Mouse (Mus musculus): ENCODE data around the gene Fli1. TPM values are rescaled to one million over a fixed set of nuclear protein-coding genes. Genes with fewer than 3 reads are reported as not detected.

The Fli1 gene
- polyA plus RNA-seq, 1 experiment from 2014 or later, result 9.1 TPM

- Histone ChIP-seq H3K27me3 (no peaks in the 10 kb centered on the region; the same call in 1 of the 2 replicates), H3K36me3 (replicated peaks) (no peaks in the 10 kb centered on the region), H3K4me2 (no peak overlapping the region), H3K4me3 (replicated peaks) (no peak overlapping the region), H3K27ac (replicated peaks) (no peak overlapping the region), H3K4me1 (replicated peaks) (no peaks in the 10 kb centered on the region), H3K9ac (no peak overlapping the region), H3K9me3 (replicated peaks) (no peaks in the 10 kb centered on the region)
- ATAC-seq (ENCODE audit: insufficient read depth), result no peak
- 28% methylated on average over 5 of the region's 5 CpGs for WGBS (ENCODE audit: insufficient replicate concordance)
Observed at GRCm38 (mm10) chr9:32570547-32570946, 27.9 kb upstream of the Fli1 start.

- Histone ChIP-seq H3K27me3 (peaks cover 4% of the 10 kb centered on the region), H3K4me3 (replicated peaks) (no peak overlapping the region), H3K27ac (replicated peaks) (no peak overlapping the region), H3K9me3 (replicated peaks) (no peaks in the 10 kb centered on the region), H3K9ac (no peak overlapping the region), H3K4me1 (replicated peaks) (no peaks in the 10 kb centered on the region), H3K36me3 (replicated peaks) (no peaks in the 10 kb centered on the region), H3K4me2 (no peak overlapping the region)
- WGBS (ENCODE audit: insufficient replicate concordance), result 55% methylated on average over 4 of the region's 4 CpGs
- no peak for ATAC-seq (ENCODE audit: insufficient read depth)
Observed at GRCm38 (mm10) chr9:32569261-32569660, 26.6 kb upstream of the Fli1 start.

GRCm38 (mm10) chr9:32567603-32568002 lies 24.9 kb upstream of the Fli1 start:
- Histone ChIP-seq H3K4me1 (replicated peaks) (no peaks in the 10 kb centered on the region), H3K27me3 (peaks cover 4% of the 10 kb centered on the region), H3K9me3 (replicated peaks) (no peaks in the 10 kb centered on the region), H3K36me3 (replicated peaks) (no peaks in the 10 kb centered on the region), H3K4me3 (replicated peaks) (no peak overlapping the region), H3K4me2 (no peak overlapping the region), H3K9ac (no peak overlapping the region), H3K27ac (replicated peaks) (no peak overlapping the region)
- WGBS (ENCODE audit: insufficient replicate concordance), result 70% methylated on average over 7 of the region's 7 CpGs
- no peak for ATAC-seq (ENCODE audit: insufficient read depth)

- no peak overlapping the region for H3K9ac ChIP-seq
- no peak overlapping the region for H3K4me3 ChIP-seq (replicated peaks)
- no peaks in the 10 kb centered on the region for H3K36me3 ChIP-seq (replicated peaks)
- H3K9me3 ChIP-seq (replicated peaks), result no peaks in the 10 kb centered on the region
- no peak overlapping the region for H3K4me2 ChIP-seq
- ATAC-seq (ENCODE audit: insufficient read depth), result no peak
- H3K27me3 ChIP-seq, result peaks cover 6% of the 10 kb centered on the region
- H3K27ac ChIP-seq (replicated peaks), result no peak overlapping the region
- H3K4me1 ChIP-seq (replicated peaks), result peaks cover 2% of the 10 kb centered on the region
- WGBS (ENCODE audit: insufficient replicate concordance), result 55% methylated on average over 3 of the region's 3 CpGs
Observed at GRCm38 (mm10) chr9:32565309-32565708, 22.6 kb upstream of the Fli1 start.

GRCm38 (mm10) chr9:32562837-32563236 lies 20.2 kb upstream of the Fli1 start:
- Histone ChIP-seq H3K27me3 (peaks cover 6% of the 10 kb centered on the region), H3K4me3 (replicated peaks) (no peak overlapping the region), H3K9me3 (replicated peaks) (no peaks in the 10 kb centered on the region), H3K27ac (replicated peaks) (no peak overlapping the region), H3K9ac (no peak overlapping the region), H3K4me2 (peak overlapping the region; percentile 17), H3K4me1 (replicated peaks) (peaks cover 6% of the 10 kb centered on the region), H3K36me3 (replicated peaks) (no peaks in the 10 kb centered on the region)
- ATAC-seq (ENCODE audit: insufficient read depth), result no peak
- WGBS (ENCODE audit: insufficient replicate concordance), result 50% methylated on average over 4 of the region's 4 CpGs

GRCm38 (mm10) chr9:32562409-32562808 lies 19.7 kb upstream of the Fli1 start:
- H3K9ac ChIP-seq, result no peak overlapping the region
- WGBS (ENCODE audit: insufficient replicate concordance), result 18% methylated on average over 9 of the region's 9 CpGs
- no peaks in the 10 kb centered on the region for H3K9me3 ChIP-seq (replicated peaks)
- peaks cover 6% of the 10 kb centered on the region for H3K4me1 ChIP-seq (replicated peaks)
- no peaks in the 10 kb centered on the region for H3K36me3 ChIP-seq (replicated peaks)
- H3K27me3 ChIP-seq, result peaks cover 8% of the 10 kb centered on the region
- H3K4me3 ChIP-seq (replicated peaks), result no peak overlapping the region
- peak overlapping the region; percentile 17 for H3K4me2 ChIP-seq
- no peak for ATAC-seq (ENCODE audit: insufficient read depth)
- H3K27ac ChIP-seq (replicated peaks), result no peak overlapping the region

GRCm38 (mm10) chr9:32561190-32561890 lies 18.7 kb upstream of the Fli1 start:
- Histone ChIP-seq H3K4me3 (replicated peaks) (no peak overlapping the region), H3K4me1 (replicated peaks) (peaks cover 7% of the 10 kb centered on the region), H3K36me3 (replicated peaks) (no peaks in the 10 kb centered on the region), H3K4me2 (no peak overlapping the region), H3K9me3 (replicated peaks) (no peaks in the 10 kb centered on the region), H3K9ac (no peak overlapping the region), H3K27me3 (peaks cover 10% of the 10 kb centered on the region), H3K27ac (replicated peaks) (no peak overlapping the region)
- WGBS (ENCODE audit: insufficient replicate concordance), result 70% methylated on average over 14 of the region's 14 CpGs
- no peak for ATAC-seq (ENCODE audit: insufficient read depth)

- H3K27ac ChIP-seq (replicated peaks), result no peak overlapping the region
- no peaks in the 10 kb centered on the region for H3K36me3 ChIP-seq (replicated peaks)
- WGBS (ENCODE audit: insufficient replicate concordance), result 18% methylated on average over 8 of the region's 8 CpGs
- no peak overlapping the region for H3K4me2 ChIP-seq
- no peaks in the 10 kb centered on the region for H3K9me3 ChIP-seq (replicated peaks)
- H3K4me3 ChIP-seq (replicated peaks), result no peak overlapping the region
- H3K27me3 ChIP-seq, result 0 out of 2 replicates have a peak, but pooled peaks cover 6% of the 10 kb centered on the region
- ATAC-seq (ENCODE audit: insufficient read depth), result peak; percentile 69
- H3K9ac ChIP-seq, result no peak overlapping the region
- H3K4me1 ChIP-seq (replicated peaks), result peaks cover 16% of the 10 kb centered on the region
Observed at GRCm38 (mm10) chr9:32559859-32560258, 17.2 kb upstream of the Fli1 start.

GRCm38 (mm10) chr9:32559454-32559853 lies 16.8 kb upstream of the Fli1 start:
- no peak overlapping the region for H3K4me2 ChIP-seq
- H3K4me1 ChIP-seq (replicated peaks), result peaks cover 16% of the 10 kb centered on the region

GRCm38 (mm10) chr9:32556313-32556712 lies 13.7 kb upstream of the Fli1 start:
- Histone ChIP-seq H3K4me1 (replicated peaks) (peaks cover 16% of the 10 kb centered on the region), H3K9ac (no peak overlapping the region), H3K27ac (replicated peaks) (no peak overlapping the region), H3K4me3 (replicated peaks) (no peak overlapping the region), H3K4me2 (0 out of 2 replicates have a peak overlapping the region, but pooled peaks have one; percentile 7), H3K9me3 (replicated peaks) (no peaks in the 10 kb centered on the region), H3K27me3 (peaks cover 8% of the 10 kb centered on the region; the same call in 1 of the 2 replicates), H3K36me3 (replicated peaks) (no peaks in the 10 kb centered on the region)
- no peak for ATAC-seq (ENCODE audit: insufficient read depth)
- WGBS (ENCODE audit: insufficient replicate concordance), result 11% methylated on average over 7 of the region's 7 CpGs

More at GRCm38 (mm10) chr9:32559454-32559853, 16.8 kb upstream of the Fli1 start:
- Histone ChIP-seq H3K27me3 (0 out of 2 replicates have a peak, but pooled peaks cover 6% of the 10 kb centered on the region), H3K36me3 (replicated peaks) (no peaks in the 10 kb centered on the region), H3K9me3 (replicated peaks) (no peaks in the 10 kb centered on the region), H3K4me3 (replicated peaks) (no peak overlapping the region), H3K27ac (replicated peaks) (no peak overlapping the region), H3K9ac (no peak overlapping the region)
- peak; percentile 52 for ATAC-seq (ENCODE audit: insufficient read depth)

- no peak for ATAC-seq (ENCODE audit: insufficient read depth)
- WGBS (ENCODE audit: insufficient replicate concordance), result 29% methylated on average over 3 of the region's 3 CpGs
- no peak overlapping the region for H3K9ac ChIP-seq
- H3K4me3 ChIP-seq (replicated peaks), result no peak overlapping the region
- no peak overlapping the region for H3K27ac ChIP-seq (replicated peaks)
- H3K9me3 ChIP-seq (replicated peaks), result no peaks in the 10 kb centered on the region
- peaks cover 14% of the 10 kb centered on the region for H3K4me1 ChIP-seq (replicated peaks)
- peaks cover 13% of the 10 kb centered on the region for H3K27me3 ChIP-seq
- H3K4me2 ChIP-seq, result no peak overlapping the region
- H3K36me3 ChIP-seq (replicated peaks), result no peaks in the 10 kb centered on the region
Observed at GRCm38 (mm10) chr9:32555279-32555678, 12.6 kb upstream of the Fli1 start.

- H3K4me1 ChIP-seq (replicated peaks), result 0 out of 2 replicates have a peak, but pooled peaks cover under 1% of the 10 kb centered on the region
- no peaks in the 10 kb centered on the region for H3K9me3 ChIP-seq (replicated peaks)
- peaks cover 53% of the 10 kb centered on the region for H3K27me3 ChIP-seq
- ATAC-seq (ENCODE audit: insufficient read depth), result no peak
- no peak overlapping the region for H3K9ac ChIP-seq
- no peaks in the 10 kb centered on the region for H3K36me3 ChIP-seq (replicated peaks)
- no peak overlapping the region for H3K27ac ChIP-seq (replicated peaks)
- H3K4me3 ChIP-seq (replicated peaks), result no peak overlapping the region
- 41% methylated on average over 10 of the region's 10 CpGs for WGBS (ENCODE audit: insufficient replicate concordance)
- H3K4me2 ChIP-seq, result no peak overlapping the region
Observed at GRCm38 (mm10) chr9:32550541-32550940, 7.9 kb upstream of the Fli1 start.

All from liver, embryonic 15.5 days (tissue).